Mouse (Mus musculus) ES-Bruce4 (cell line): ENCODE measurements around the gene Gm28048.

Experiments
- CTCF ChIP-seq: IDR thresholded peaks from one replicate; pipeline ENCODE4 v1.8.1; 2011; ENCODE audit warnings: low read depth, low read length
- POLR2A ChIP-seq: IDR thresholded peaks from one replicate; pipeline ENCODE4 v1.8.1; 2011; ENCODE audit warnings: low read length; ENCODE audit not compliant: insufficient read depth

- TF ChIP-seq POLR2A, result no peak
- no peak for TF ChIP-seq CTCF
Observed at GRCm38 (mm10) chr11:23023155-23023554, 41.3 kb upstream of the Gm28048 start.
